Mouse (Mus musculus): ENCODE results near the gene Adora1. TPM values are rescaled to one million over a fixed set of nuclear protein-coding genes. Genes with fewer than 3 reads are reported as not detected.

Gene Adora1
- polyA plus RNA-seq, 2 experiments: 1.4 to 2.0 TPM

GRCm38 (mm10) chr1:134193674-134194197 lies 41.5 kb downstream of the Adora1 start:
- ATAC-seq (ENCODE audit: low FRiP score, low read depth) (no peak), DNase-seq (ENCODE audit: low spot score) (no peak)
- no peak overlapping the region for H3K4me3 ChIP-seq (replicated peaks; ENCODE audit: low read length)
- H3K36me3 ChIP-seq (ENCODE audit: control insufficient read depth, insufficient read depth, low read length): no peaks in the 10 kb centered on the region
- H3K27ac ChIP-seq (replicated peaks; ENCODE audit: low read depth, low read length): 0 out of 2 replicates have a peak overlapping the region, but pooled peaks have one; percentile 9
- no peak overlapping the region for H3K4me2 ChIP-seq (replicated peaks; ENCODE audit: low read depth, low read length, severe bottlenecking)
- no peak for TF ChIP-seq POLR2A (IDR thresholded peaks at IDR 0.05; ENCODE audit: borderline replicate concordance, extremely low read depth, insufficient read depth, insufficient read length)
- WGBS: 42% methylated on average over 7 of the region's 7 CpGs
- peaks cover 33% of the 10 kb centered on the region for H3K4me1 ChIP-seq (ENCODE audit: control insufficient read depth, insufficient read depth, low read length)
- H3K27me3 ChIP-seq (ENCODE audit: control insufficient read depth, insufficient read depth, low read length): no peaks in the 10 kb centered on the region
- peak overlapping the region; percentile 28; the same call in 1 of the 2 replicates for H3K9ac ChIP-seq (ENCODE audit: low read depth, low read length, severe bottlenecking)
- no peaks in the 10 kb centered on the region for H3K9me3 ChIP-seq (ENCODE audit: control insufficient read depth, low read length)

- Histone ChIP-seq H3K9me3 (ENCODE audit: control insufficient read depth, low read length) (no peaks in the 10 kb centered on the region), H3K27ac (replicated peaks; ENCODE audit: low read depth, low read length) (0 out of 2 replicates have a peak within 1 kb of the TSS, but pooled peaks have one; percentile 19), H3K9ac (ENCODE audit: low read depth, low read length, severe bottlenecking) (peak within 1 kb of the TSS; percentile 28; the same call in 1 of the 2 replicates), H3K27me3 (ENCODE audit: control insufficient read depth, insufficient read depth, low read length) (no peaks in the 10 kb centered on the region), H3K4me3 (replicated peaks; ENCODE audit: low read length) (no peak within 1 kb of the TSS), H3K4me1 (ENCODE audit: control insufficient read depth, insufficient read depth, low read length) (peaks cover 33% of the 10 kb centered on the region), H3K36me3 (ENCODE audit: control insufficient read depth, insufficient read depth, low read length) (no peaks in the 10 kb centered on the region), H3K4me2 (replicated peaks; ENCODE audit: low read depth, low read length, severe bottlenecking) (no peak within 1 kb of the TSS)
- WGBS: 70% methylated on average over 1 of the region's 1 CpGs
- no peak for TF ChIP-seq POLR2A (IDR thresholded peaks at IDR 0.05; ENCODE audit: borderline replicate concordance, extremely low read depth, insufficient read depth, insufficient read length)
- ATAC-seq (ENCODE audit: low FRiP score, low read depth) (no peak), DNase-seq (ENCODE audit: low spot score) (no peak)
Observed at GRCm38 (mm10) chr1:134193126-134193525, 42.1 kb downstream of the Adora1 start, which contains the start of gene Mybph. Gene Mybph, plus strand, starts transcription at chr1:134193448.

- Histone ChIP-seq H3K9me3 (ENCODE audit: control insufficient read depth, low read length) (no peaks in the 10 kb centered on the region), H3K36me3 (ENCODE audit: control insufficient read depth, insufficient read depth, low read length) (no peaks in the 10 kb centered on the region), H3K27ac (replicated peaks; ENCODE audit: low read depth, low read length) (no peak overlapping the region), H3K9ac (ENCODE audit: low read depth, low read length, severe bottlenecking) (no peak overlapping the region), H3K4me1 (ENCODE audit: control insufficient read depth, insufficient read depth, low read length) (peaks cover 33% of the 10 kb centered on the region), H3K27me3 (ENCODE audit: control insufficient read depth, insufficient read depth, low read length) (no peaks in the 10 kb centered on the region), H3K4me3 (replicated peaks; ENCODE audit: low read length) (no peak overlapping the region), H3K4me2 (replicated peaks; ENCODE audit: low read depth, low read length, severe bottlenecking) (no peak overlapping the region)
- TF ChIP-seq POLR2A (IDR thresholded peaks at IDR 0.05; ENCODE audit: borderline replicate concordance, extremely low read depth, insufficient read depth, insufficient read length): no peak
- no peak for ATAC-seq (ENCODE audit: low FRiP score, low read depth)
- 40% methylated on average over 4 of the region's 4 CpGs for WGBS
- no peak for DNase-seq (ENCODE audit: low spot score)
Observed at GRCm38 (mm10) chr1:134192024-134192423, 43.2 kb downstream of the Adora1 start.

- peaks cover 28% of the 10 kb centered on the region for H3K4me1 ChIP-seq (ENCODE audit: control insufficient read depth, insufficient read depth, low read length)
- no peak for TF ChIP-seq POLR2A (IDR thresholded peaks at IDR 0.05; ENCODE audit: borderline replicate concordance, extremely low read depth, insufficient read depth, insufficient read length)
- H3K27ac ChIP-seq (replicated peaks; ENCODE audit: low read depth, low read length): no peak overlapping the region
- DNase-seq (ENCODE audit: low spot score): no peak
- H3K4me2 ChIP-seq (replicated peaks; ENCODE audit: low read depth, low read length, severe bottlenecking): no peak overlapping the region
- no peaks in the 10 kb centered on the region for H3K9me3 ChIP-seq (ENCODE audit: control insufficient read depth, low read length)
- no peaks in the 10 kb centered on the region for H3K27me3 ChIP-seq (ENCODE audit: control insufficient read depth, insufficient read depth, low read length)
- ATAC-seq (ENCODE audit: low FRiP score, low read depth): no peak
- 89% methylated on average over 5 of the region's 5 CpGs for WGBS
- no peak overlapping the region for H3K4me3 ChIP-seq (replicated peaks; ENCODE audit: low read length)
- H3K9ac ChIP-seq (ENCODE audit: low read depth, low read length, severe bottlenecking): no peak overlapping the region
- H3K36me3 ChIP-seq (ENCODE audit: control insufficient read depth, insufficient read depth, low read length): no peaks in the 10 kb centered on the region
Observed at GRCm38 (mm10) chr1:134191192-134191591, 44.0 kb downstream of the Adora1 start.

- no peaks in the 10 kb centered on the region for H3K36me3 ChIP-seq (ENCODE audit: control insufficient read depth, insufficient read depth, low read length)
- TF ChIP-seq POLR2A (IDR thresholded peaks at IDR 0.05; ENCODE audit: borderline replicate concordance, extremely low read depth, insufficient read depth, insufficient read length): no peak
- H3K4me1 ChIP-seq (ENCODE audit: control insufficient read depth, insufficient read depth, low read length): peaks cover 11% of the 10 kb centered on the region; the same call in 1 of the 2 replicates
- H3K27ac ChIP-seq (replicated peaks; ENCODE audit: low read depth, low read length): no peak overlapping the region
- WGBS: 33% methylated on average over 12 of the region's 12 CpGs
- H3K4me3 ChIP-seq (replicated peaks; ENCODE audit: low read length): no peak overlapping the region
- no peak overlapping the region for H3K4me2 ChIP-seq (replicated peaks; ENCODE audit: low read depth, low read length, severe bottlenecking)
- no peaks in the 10 kb centered on the region for H3K27me3 ChIP-seq (ENCODE audit: control insufficient read depth, insufficient read depth, low read length)
- no peak for ATAC-seq (ENCODE audit: low FRiP score, low read depth)
- DNase-seq (ENCODE audit: low spot score): no peak
- H3K9ac ChIP-seq (ENCODE audit: low read depth, low read length, severe bottlenecking): no peak overlapping the region
- H3K9me3 ChIP-seq (ENCODE audit: control insufficient read depth, low read length): no peaks in the 10 kb centered on the region
Observed at GRCm38 (mm10) chr1:134188989-134189729, 46.1 kb downstream of the Adora1 start.

All from limb, embryonic 14.5 days (tissue).